Mouse (Mus musculus) megakaryocyte progenitor cell, adult 5-6 weeks (primary cell): ENCODE data around the gene Zfp329. TPM values are rescaled to one million over a fixed set of nuclear protein-coding genes. Genes with fewer than 3 reads are reported as not detected.

Source experiments
- total RNA-seq, 2 experiments: library from RNA; stranded (forward) in 1 of 2; stranded (reverse) in 1 of 2; fragments of 157-497, 149-512 nt in 1 of 2; fragments of 200-1000 nt in 1 of 2; gene quantifications; 2 replicates each; pipeline versions ENCODE4 v1.2.3 to v1.2.4; 2015 to 2017

Zfp329 gene
- total RNA-seq, 2 experiments from 2014 or later, result 6.5 to 7.8 TPM

Other genes with a start within 250 kb of the Zfp329 start
- 0.02 TPM in 2 replicates for gene Vmn2r53, start 210.1 kb downstream of the Zfp329 start, total RNA-seq (2015)
- not detected in 2 replicates for gene Vmn2r53, start 210.1 kb downstream of the Zfp329 start, total RNA-seq (2017)
- gene Vmn2r54, start 178.5 kb downstream of the Zfp329 start, total RNA-seq (2015), result not detected in 2 replicates
- gene Vmn2r54, start 178.5 kb downstream of the Zfp329 start, total RNA-seq (2017), result not detected in 2 replicates
- not detected in 2 replicates for gene Vmn2r55, start 133.9 kb downstream of the Zfp329 start, total RNA-seq (2015)
- not detected in 2 replicates for gene Vmn2r55, start 133.9 kb downstream of the Zfp329 start, total RNA-seq (2017)
- gene Vmn2r56, start 83.9 kb downstream of the Zfp329 start, total RNA-seq (2015), result not detected in 2 replicates
- not detected in 2 replicates for gene Vmn2r56, start 83.9 kb downstream of the Zfp329 start, total RNA-seq (2017)
- 0.95 and 2.0 TPM in 2 replicates for gene Zscan18, start 15.2 kb downstream of the Zfp329 start, total RNA-seq (2015)
- 1.1 and 1.7 TPM in 2 replicates for gene Zscan18, start 15.2 kb downstream of the Zfp329 start, total RNA-seq (2017)
- 26.4 and 30.9 TPM in 2 replicates for gene Zfp110, start 15.9 kb upstream of the Zfp329 start, total RNA-seq (2015)
- 31.2 and 36.8 TPM in 2 replicates for gene Zfp110, start 15.9 kb upstream of the Zfp329 start, total RNA-seq (2017)
- 3.2 and 5.9 TPM in 2 replicates for gene Zfp128, start 62.3 kb upstream of the Zfp329 start, total RNA-seq (2015)
- gene Zfp128, start 62.3 kb upstream of the Zfp329 start, total RNA-seq (2017), result 2.0 and 2.7 TPM in 2 replicates
- 20.6 and 22.2 TPM in 2 replicates for gene Zscan22, start 79.0 kb upstream of the Zfp329 start, total RNA-seq (2015)
- 6.4 and 8.2 TPM in 2 replicates for gene Zscan22, start 79.0 kb upstream of the Zfp329 start, total RNA-seq (2017)
- 3,071 and 3,115 TPM in 2 replicates for gene Rps5, start 103.4 kb upstream of the Zfp329 start, total RNA-seq (2015)
- gene Rps5, start 103.4 kb upstream of the Zfp329 start, total RNA-seq (2017), result 1,264 and 1,790 TPM in 2 replicates
- 0.76 and 1.0 TPM in 2 replicates for gene Rnf225, start 108.6 kb upstream of the Zfp329 start, total RNA-seq (2015)
- 0.57 and 0.62 TPM in 2 replicates for gene Rnf225, start 108.6 kb upstream of the Zfp329 start, total RNA-seq (2017)
- gene Zfp324, start 147.0 kb upstream of the Zfp329 start, total RNA-seq (2015), result 3.9 and 4.0 TPM in 2 replicates
- 6.5 and 8.5 TPM in 2 replicates for gene Zfp324, start 147.0 kb upstream of the Zfp329 start, total RNA-seq (2017)
- 3.1 and 4.4 TPM in 2 replicates for gene Zfp446, start 159.0 kb upstream of the Zfp329 start, total RNA-seq (2015)
- gene Zfp446, start 159.0 kb upstream of the Zfp329 start, total RNA-seq (2017), result 2.6 and 3.3 TPM in 2 replicates
- gene Slc27a5, start 179.3 kb upstream of the Zfp329 start, total RNA-seq (2015), result not detected in 2 replicates
- gene Slc27a5, start 179.3 kb upstream of the Zfp329 start, total RNA-seq (2017), result not detected in 2 replicates
- gene Trim28, start 180.3 kb upstream of the Zfp329 start, total RNA-seq (2015), result 389 and 409 TPM in 2 replicates
- gene Trim28, start 180.3 kb upstream of the Zfp329 start, total RNA-seq (2017), result 506 and 507 TPM in 2 replicates
- 11.4 and 13.8 TPM in 2 replicates for gene Zbtb45, start 191.2 kb upstream of the Zfp329 start, total RNA-seq (2015)
- gene Zbtb45, start 191.2 kb upstream of the Zfp329 start, total RNA-seq (2017), result 7.8 and 9.8 TPM in 2 replicates
- gene Chmp2a, start 215.9 kb upstream of the Zfp329 start, total RNA-seq (2015), result 145 and 150 TPM in 2 replicates
- 168 and 203 TPM in 2 replicates for gene Chmp2a, start 215.9 kb upstream of the Zfp329 start, total RNA-seq (2017)
- 150 and 160 TPM in 2 replicates for gene Ube2m, start 219.4 kb upstream of the Zfp329 start, total RNA-seq (2015)
- 123 and 179 TPM in 2 replicates for gene Ube2m, start 219.4 kb upstream of the Zfp329 start, total RNA-seq (2017)
- 0.37 and 1.1 TPM in 2 replicates for gene Mzf1, start 235.9 kb upstream of the Zfp329 start, total RNA-seq (2015)
- 0.25 and 1.1 TPM in 2 replicates for gene Mzf1, start 235.9 kb upstream of the Zfp329 start, total RNA-seq (2017)